Mouse (Mus musculus): ENCODE results near the gene Hectd3.

Gene Hectd3

GRCm38 (mm10) chr4:117007058-117007457, 11.9 kb downstream of the Hectd3 start:
- in situ Hi-C loops (cut with MboI; ENCODE audit: low pct_unique_long_range_greater_than_20kb in 1 of 2, low sequenced_read_pairs in 2 of 2, unreplicated experiment in 1 of 2), result loop anchor here in 1 of 2 experiments (5.0 kb wide), 1 partner anchor 135 kb away; no protein-coding TSS in a partner anchor

- in situ Hi-C loops (cut with MboI; ENCODE audit: low pct_unique_long_range_greater_than_20kb in 1 of 2, low sequenced_read_pairs in 2 of 2, unreplicated experiment in 1 of 2), result no loop called here
Observed at GRCm38 (mm10) chr4:117010231-117010630, 15.1 kb downstream of the Hectd3 start.

GRCm38 (mm10) chr4:117013596-117013995, 18.5 kb downstream of the Hectd3 start:
- in situ Hi-C loops (cut with MboI; ENCODE audit: low pct_unique_long_range_greater_than_20kb in 1 of 2, low sequenced_read_pairs in 2 of 2, unreplicated experiment in 1 of 2), result no loop called here

- in situ Hi-C loops (cut with MboI; ENCODE audit: low pct_unique_long_range_greater_than_20kb in 1 of 2, low sequenced_read_pairs in 2 of 2, unreplicated experiment in 1 of 2), result no loop called here
Observed at GRCm38 (mm10) chr4:117014901-117015415, 19.8 kb downstream of the Hectd3 start.

- in situ Hi-C loops (cut with MboI; ENCODE audit: low pct_unique_long_range_greater_than_20kb in 1 of 2, low sequenced_read_pairs in 2 of 2, unreplicated experiment in 1 of 2), result no loop called here
Observed at GRCm38 (mm10) chr4:117017738-117018137, 22.6 kb downstream of the Hectd3 start.

GRCm38 (mm10) chr4:117018327-117018726, 23.2 kb downstream of the Hectd3 start:
- in situ Hi-C loops (cut with MboI; ENCODE audit: low pct_unique_long_range_greater_than_20kb in 1 of 2, low sequenced_read_pairs in 2 of 2, unreplicated experiment in 1 of 2), result no loop called here

- in situ Hi-C loops (cut with MboI; ENCODE audit: low pct_unique_long_range_greater_than_20kb in 1 of 2, low sequenced_read_pairs in 2 of 2, unreplicated experiment in 1 of 2), result no loop called here
Observed at GRCm38 (mm10) chr4:117019206-117020134, 24.4 kb downstream of the Hectd3 start, which contains the start of gene Eif2b3. Gene Eif2b3 (plus strand): TSS chr4:117019402.

GRCm38 (mm10) chr4:117023469-117023868, 28.4 kb downstream of the Hectd3 start:
- in situ Hi-C loops (cut with MboI; ENCODE audit: low pct_unique_long_range_greater_than_20kb in 1 of 2, low sequenced_read_pairs in 2 of 2, unreplicated experiment in 1 of 2), result no loop called here

- in situ Hi-C loops (cut with MboI; ENCODE audit: low pct_unique_long_range_greater_than_20kb in 1 of 2, low sequenced_read_pairs in 2 of 2, unreplicated experiment in 1 of 2), result no loop called here
Observed at GRCm38 (mm10) chr4:117031105-117031504, 36.0 kb downstream of the Hectd3 start.

- in situ Hi-C loops (cut with MboI; ENCODE audit: low pct_unique_long_range_greater_than_20kb in 1 of 2, low sequenced_read_pairs in 2 of 2, unreplicated experiment in 1 of 2), result no loop called here
Observed at GRCm38 (mm10) chr4:117039925-117040687, 45.0 kb downstream of the Hectd3 start.

GRCm38 (mm10) chr4:117040791-117041190, 45.7 kb downstream of the Hectd3 start:
- in situ Hi-C loops (cut with MboI; ENCODE audit: low pct_unique_long_range_greater_than_20kb in 1 of 2, low sequenced_read_pairs in 2 of 2, unreplicated experiment in 1 of 2), result no loop called here

- in situ Hi-C loops (cut with MboI; ENCODE audit: low pct_unique_long_range_greater_than_20kb in 1 of 2, low sequenced_read_pairs in 2 of 2, unreplicated experiment in 1 of 2), result no loop called here
Observed at GRCm38 (mm10) chr4:117041283-117041721, 46.2 kb downstream of the Hectd3 start.

GRCm38 (mm10) chr4:117048836-117049235, 53.7 kb downstream of the Hectd3 start:
- in situ Hi-C loops (cut with MboI; ENCODE audit: low pct_unique_long_range_greater_than_20kb in 1 of 2, low sequenced_read_pairs in 2 of 2, unreplicated experiment in 1 of 2), result no loop called here

GRCm38 (mm10) chr4:117049485-117049884, 54.4 kb downstream of the Hectd3 start:
- in situ Hi-C loops (cut with MboI; ENCODE audit: low pct_unique_long_range_greater_than_20kb in 1 of 2, low sequenced_read_pairs in 2 of 2, unreplicated experiment in 1 of 2), result no loop called here

- in situ Hi-C loops (cut with MboI; ENCODE audit: low pct_unique_long_range_greater_than_20kb in 1 of 2, low sequenced_read_pairs in 2 of 2, unreplicated experiment in 1 of 2), result no loop called here
Observed at GRCm38 (mm10) chr4:117052626-117053025, 57.5 kb downstream of the Hectd3 start.

- in situ Hi-C loops (cut with MboI; ENCODE audit: low pct_unique_long_range_greater_than_20kb in 1 of 2, low sequenced_read_pairs in 2 of 2, unreplicated experiment in 1 of 2), result no loop called here
Observed at GRCm38 (mm10) chr4:117053956-117054355, 58.8 kb downstream of the Hectd3 start.
